Mouse (Mus musculus) liver, adult (tissue): Measurements from ENCODE around the gene Ntm.

Source experiments
- GATA4 ChIP-seq: IDR thresholded peaks from 2 replicates; pipeline ENCODE4 v1.6.1; 2014; ENCODE audit warnings: mild to moderate bottlenecking, low read length; ENCODE audit not compliant: insufficient replicate concordance

Ntm gene

DNA sequence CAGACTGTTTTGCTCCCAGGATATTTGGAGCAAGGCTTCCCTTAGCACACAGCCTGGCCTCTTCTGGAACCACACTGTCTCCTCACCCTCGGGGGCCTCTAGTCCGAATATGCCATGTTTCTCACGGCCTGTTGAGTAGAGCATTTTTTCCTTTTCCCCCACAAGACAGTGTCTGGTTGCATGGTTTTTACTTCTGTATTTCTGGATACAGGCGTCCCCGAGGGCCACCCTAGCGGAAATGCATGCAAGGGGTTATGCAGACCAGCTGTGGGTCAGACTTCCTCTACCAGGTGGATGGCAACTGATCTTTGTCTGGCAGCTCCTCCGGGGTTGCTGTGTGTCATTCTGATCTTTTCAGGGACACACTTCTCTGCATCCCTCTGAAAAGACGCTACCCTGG, 315.2 kb downstream of the Ntm start:
- TF ChIP-seq GATA4, result no peak

DNA sequence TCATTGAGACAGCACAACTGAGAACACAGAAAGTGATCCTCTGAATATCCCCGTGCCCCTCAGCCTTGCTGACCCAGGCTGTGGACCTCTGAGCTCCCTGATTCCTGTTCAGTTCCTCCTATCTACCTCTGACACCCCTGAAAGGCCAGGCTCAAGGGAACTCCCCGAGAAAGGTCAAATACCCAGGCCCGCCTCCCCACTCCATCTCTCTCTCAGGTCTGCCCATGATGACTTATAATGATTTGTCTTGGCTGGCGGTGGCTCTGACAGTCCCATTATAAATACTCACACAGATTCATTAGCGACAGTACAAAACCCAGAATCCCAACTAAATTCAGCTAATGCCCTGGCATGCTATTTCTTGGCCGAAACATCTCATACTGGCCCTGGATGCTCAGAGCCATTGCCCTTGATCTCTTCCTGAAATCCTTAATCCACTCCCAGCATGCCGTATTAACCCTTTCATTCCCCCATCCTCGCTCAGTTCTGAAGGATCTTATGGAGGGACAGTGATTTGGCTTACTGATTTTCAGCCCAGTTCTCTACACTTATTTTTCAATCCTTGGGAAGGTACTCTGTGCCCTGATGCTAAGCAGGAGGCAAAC, 317.0 kb downstream of the Ntm start:
- no peak for TF ChIP-seq GATA4

DNA sequence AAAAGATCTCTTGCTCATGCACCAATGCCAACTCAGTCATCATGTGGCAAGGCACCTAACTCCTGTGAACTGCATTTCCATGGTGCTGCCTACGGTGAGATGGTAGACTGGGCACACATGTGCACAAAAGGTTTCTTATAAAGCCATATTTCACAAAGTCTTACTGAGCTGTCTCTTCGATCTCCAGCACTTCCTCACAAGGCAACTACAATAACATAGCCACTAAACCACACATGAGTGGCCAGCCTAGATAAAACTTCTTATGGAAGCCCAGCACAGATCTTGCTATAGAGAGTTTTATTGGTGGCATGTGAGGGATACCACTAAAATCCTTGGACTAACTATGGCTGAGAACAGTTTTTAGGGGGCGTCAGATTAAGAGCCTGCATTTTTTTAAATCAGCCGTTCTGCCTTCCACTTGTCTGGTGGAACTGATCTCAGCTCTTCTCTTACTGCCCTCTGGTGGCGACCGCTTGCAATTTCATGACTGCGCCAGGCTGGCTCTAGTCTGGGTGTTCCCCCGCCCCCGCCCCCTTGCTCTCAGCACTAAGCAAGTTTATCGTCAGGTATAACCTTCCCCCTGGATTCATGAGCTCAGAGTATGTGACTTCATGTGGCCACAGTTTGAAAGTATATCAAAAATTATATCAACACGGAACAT, 319.8 kb downstream of the Ntm start:
- no peak for TF ChIP-seq GATA4

DNA sequence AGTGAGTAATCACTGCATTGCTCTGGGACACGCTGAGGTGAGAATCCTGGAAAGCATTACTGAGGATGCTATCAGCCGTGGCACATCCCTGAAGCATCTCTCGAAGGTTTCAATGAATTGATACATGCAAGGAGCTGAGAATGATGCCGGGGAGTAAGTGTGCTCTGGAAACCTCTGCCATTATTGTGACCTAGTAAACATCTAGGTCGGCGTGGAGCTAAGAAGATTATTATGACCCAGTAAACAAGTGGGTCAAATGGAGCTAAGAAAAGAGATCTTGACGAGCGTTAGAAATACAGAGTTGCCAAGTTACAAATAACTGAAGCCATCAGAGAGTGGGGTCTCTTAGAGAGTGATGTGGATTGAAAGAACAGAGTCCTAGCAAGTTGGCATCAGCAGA, 325.6 kb downstream of the Ntm start:
- no peak for TF ChIP-seq GATA4

DNA sequence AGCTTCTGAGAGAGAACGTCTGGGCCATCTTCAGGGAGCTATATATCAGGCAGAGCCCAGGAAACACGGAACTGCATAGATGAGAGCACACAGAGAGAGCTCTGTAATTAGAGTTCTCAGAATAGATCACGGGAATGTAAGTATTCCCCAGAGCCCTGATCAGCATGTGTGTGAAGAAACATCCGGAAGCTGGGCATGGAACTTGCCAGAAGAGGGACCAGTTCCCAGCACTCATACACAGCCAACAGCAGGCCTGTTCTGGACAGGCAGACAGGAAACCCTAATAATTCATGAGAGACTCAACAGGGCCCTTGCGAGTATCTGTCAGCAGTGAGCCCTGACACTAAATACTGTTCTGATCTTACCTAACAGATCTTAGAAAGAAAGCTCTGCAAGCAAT, 345.8 kb downstream of the Ntm start:
- TF ChIP-seq GATA4, result no peak

DNA sequence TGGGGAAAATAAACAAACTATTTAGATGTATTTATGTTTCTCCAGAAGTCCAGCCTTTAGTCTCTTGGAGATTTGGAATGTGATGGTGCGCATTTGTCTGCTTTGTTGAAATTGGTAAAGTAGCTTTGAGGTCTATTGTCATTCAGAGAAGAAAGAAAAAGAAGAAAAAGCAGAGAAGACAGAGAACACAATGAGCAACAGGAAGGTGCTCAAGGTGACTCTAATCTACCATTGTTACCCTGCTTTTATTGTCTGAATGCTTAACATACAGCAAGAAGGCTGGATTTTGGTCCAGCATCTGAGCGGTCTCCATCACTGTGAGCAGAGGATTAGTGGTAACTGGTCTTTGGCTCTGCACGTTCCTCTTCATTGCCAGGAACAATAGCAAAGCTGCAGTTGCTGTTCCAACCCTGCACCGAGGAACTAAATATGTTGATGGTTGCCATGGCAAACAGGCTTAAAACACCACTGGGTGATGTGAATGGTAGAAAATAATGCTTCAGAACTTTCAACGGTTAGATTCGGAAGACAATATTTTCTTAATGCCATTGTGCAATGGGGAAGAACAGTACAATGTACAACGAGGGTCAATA, 350.8 kb downstream of the Ntm start:
- TF ChIP-seq GATA4, result no peak

DNA sequence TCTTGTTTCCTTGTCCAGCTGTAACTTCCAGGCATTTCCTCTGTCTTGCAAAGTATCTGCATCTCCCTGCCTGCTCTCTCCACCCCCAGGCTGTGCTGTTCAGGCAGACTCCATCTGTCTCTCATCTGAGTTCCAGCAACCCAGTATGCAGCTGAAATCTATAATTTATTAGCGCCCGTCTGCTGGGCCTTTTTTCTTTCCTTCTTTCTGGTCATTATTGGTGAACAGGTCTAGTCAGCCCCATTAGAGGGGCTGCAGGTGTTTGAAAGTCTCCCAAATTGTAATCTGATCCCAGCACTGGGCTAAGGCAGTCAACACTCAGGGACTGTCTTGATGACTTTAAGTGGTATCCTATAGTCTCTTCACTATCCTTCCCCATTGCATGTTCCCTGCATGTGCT, 352.1 kb downstream of the Ntm start:
- TF ChIP-seq GATA4, result no peak

DNA sequence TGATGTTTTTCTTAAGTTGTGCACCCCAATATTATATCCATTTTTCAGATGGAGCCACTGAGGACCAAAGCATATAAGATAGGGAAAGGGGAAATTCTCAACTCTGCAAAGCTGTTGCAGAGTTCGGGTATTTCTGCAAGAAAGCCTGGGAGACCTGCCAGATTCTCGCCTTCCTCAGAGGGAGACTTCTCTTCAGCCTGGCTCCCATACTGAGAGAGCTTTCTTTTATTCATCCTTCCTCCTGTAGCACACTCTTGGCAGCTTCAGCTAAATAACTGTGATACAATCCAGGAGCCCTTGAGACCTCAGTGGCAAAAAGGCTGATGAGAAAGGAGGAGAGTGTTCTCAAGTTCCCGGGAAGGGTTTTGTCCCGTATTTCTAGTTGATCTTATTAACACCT, 365.3 kb downstream of the Ntm start:
- TF ChIP-seq GATA4, result no peak

DNA sequence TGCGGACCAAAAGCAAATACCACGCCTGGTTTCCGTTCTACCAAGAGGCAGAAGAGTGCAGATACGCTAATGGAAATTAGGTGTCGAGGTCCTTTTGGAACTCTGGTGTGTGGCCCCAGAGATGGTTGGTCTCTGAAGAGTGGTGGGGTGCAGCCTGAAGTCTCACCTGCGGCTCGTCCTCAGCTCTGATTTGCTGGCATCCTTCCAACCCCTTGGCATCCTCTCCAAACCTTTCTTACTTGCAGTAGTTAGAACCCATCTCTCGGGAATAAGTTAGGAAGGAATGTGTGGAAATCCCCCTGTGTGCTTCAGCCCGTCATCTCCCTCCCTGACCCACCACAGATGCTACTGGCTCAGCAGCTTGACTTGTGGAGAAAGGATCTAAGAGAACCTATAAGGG, 367.6 kb downstream of the Ntm start:
- no peak for TF ChIP-seq GATA4

DNA sequence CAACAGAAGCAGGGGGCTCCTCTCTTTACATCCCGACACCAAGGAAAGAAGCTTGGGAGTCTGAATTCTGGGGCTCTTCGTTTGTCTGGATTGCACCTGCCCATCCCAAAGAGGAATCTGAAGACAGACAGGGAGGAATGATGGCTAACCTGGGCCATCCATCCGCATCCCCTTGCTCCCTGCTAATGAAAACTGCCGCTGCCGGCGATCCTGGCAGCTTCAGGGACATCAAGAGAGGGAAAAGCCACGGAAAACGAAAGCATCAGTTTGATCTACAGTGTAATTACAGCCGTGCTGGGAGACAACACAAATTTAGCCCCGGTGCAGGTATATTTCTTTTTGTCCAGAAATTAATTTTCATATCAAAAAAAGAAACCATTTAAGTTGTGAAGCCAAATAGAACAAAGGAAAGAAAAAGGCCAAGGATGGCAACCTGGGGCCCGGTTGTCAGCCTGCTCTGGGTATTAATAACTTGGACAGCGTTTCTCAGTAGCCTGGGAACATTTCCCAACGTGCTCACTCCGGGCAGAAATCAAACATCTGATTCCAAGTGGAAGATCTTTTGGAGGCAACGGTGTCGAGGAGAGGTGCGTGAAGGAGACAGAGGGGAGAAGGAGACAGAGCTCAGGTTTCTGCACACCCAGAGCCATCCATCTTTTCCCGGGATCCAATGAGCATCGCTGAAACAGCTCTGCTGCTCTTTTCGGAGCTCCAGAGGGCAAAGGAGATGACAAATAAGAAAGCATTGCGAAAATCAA, 368.2 kb downstream of the Ntm start:
- no peak for TF ChIP-seq GATA4

DNA sequence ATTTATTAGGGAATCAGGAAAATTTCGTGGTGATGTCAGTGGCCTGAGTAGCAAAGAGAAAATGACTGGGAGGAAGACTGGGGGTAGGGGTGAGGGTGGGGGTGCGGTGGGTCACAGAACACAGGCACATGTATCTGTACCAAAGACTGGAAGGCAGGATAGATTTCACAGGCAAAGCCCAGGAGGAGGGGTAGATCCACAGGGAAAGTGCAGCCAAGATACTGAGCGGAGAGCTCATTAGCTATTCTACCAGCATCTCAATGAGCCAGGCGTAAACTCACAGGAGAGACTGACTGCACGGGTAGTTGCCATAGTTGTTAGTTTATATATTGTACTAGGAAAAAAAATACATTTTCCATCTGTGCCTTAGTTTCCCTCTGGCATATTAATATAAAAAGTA, 375.6 kb downstream of the Ntm start:
- TF ChIP-seq GATA4, result no peak

DNA sequence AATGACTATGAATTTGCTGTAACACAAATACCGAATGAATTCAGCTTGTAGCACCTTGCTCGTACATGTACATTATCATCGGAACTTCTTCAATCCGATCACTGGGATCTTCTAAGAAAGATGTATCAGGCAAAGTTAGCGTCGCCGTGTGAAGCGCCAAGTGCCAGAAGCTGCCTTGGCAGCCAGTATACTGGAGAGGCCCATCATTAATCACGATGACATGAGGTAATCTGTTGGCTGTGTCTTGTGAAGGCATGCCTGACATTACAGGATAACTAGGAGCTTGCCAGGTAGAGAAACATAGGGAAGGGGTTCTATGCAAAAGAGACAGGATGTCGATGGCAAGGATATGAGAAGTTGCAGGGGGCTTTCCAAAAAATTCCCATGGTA, 376.6 kb downstream of the Ntm start:
- no peak for TF ChIP-seq GATA4

DNA sequence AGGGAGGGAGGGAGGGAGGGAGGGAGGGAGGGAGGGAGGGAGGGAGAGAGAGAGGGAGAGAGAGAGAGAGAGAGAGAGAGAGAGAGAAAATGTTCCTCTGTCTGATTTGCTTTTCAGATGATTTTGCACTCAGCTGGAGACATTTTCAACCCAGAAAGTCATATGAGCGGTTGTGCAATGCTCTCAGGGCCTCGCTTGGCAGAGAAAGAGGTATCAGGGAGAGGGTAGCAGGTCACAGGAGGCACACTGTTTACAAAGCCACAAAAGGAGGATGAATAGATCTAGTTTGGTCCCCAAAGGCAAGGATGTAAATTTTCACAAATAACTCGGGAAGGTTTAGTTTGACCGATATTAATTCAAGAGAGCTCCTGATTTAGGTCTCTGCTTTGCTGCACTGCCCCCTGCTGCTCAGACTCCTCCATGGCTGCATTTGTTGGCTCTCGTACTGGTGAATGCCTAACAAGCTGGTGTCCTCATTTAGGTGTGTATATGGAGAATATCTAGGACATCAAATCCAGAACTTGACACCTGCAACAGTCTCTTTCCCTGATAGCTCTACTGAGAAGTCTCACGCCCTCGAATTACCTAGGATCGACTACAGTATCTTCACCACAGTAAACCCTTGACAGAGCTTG, 377.1 kb downstream of the Ntm start:
- TF ChIP-seq GATA4, result no peak

DNA sequence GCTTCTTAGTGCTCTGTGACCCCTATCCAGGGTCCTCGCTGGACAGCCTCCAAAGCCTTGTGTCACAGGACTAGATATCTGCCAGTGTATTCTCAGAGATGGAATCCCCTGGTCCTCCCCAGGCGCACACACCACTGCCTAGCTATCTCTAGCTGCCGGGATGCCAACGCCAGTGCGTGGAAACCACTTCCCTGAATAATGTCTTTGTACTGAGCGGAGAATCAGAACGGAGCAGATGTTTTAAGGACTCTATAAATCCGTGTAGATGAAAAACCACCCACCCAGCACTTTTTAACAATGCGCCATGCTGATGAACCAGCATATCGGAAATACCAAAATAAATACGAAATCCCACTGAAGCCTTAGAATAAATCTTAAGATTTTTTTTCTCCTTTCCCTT, 384.7 kb downstream of the Ntm start:
- TF ChIP-seq GATA4, result no peak

DNA sequence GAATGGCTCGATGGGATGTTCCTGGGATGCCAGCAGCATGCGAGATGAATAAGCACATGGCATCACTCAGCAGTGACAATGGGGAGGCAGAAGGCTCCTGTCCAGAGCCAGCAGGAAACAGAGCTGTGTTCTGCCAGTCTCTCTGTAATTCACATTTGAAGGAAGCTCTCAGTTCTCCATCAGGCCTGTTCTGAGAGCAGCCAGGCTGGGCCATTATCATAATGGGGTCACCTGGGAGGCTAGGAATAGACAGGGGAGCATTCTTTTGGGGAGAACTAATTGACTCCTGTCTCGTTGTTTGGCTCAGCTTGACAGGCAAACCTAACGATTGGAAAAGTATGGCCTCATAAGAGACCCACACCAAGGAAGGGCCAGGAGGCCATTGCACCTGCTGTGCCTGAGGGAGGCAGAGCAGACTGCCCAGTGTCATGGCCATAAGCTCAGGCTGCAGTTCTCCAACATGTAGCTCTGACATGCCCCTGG, 386.8 kb downstream of the Ntm start:
- no peak for TF ChIP-seq GATA4
